Mouse (Mus musculus) G1E (cell line): ENCODE measurements around the gene Fam81a.

Source experiments
- CTCF ChIP-seq: IDR thresholded peaks from 2 replicates; pipeline ENCODE4 v1.5.1; 2012; ENCODE audit warnings: low read depth, low read length, inconsistent platforms, mixed read lengths
- GATA1 ChIP-seq: IDR thresholded peaks from 2 replicates; pipeline ENCODE4 v1.6.1; 2012; ENCODE audit warnings: borderline replicate concordance, low read length, inconsistent platforms, mixed read lengths

DNA sequence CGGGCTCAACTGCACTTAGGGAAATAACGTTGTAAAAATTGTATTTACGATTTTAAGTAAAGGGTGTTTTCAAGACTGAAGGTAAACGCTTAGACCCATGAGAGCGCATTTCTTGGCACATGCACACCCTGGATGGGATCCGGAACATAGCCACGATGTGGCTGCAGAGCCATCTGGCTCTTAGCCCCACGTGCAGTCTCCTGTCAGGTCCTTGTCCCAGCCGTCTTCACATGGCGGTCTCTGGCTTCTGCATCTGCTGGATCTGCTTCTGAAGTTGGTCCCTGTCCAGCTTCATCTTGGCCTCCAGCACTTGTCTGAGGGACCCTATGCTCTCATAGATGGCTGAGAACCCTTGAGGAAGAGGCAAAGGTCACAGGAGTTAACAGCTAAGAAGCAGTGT lies 51.8 kb downstream of the Fam81a start:
- TF ChIP-seq CTCF (no peak), GATA1 (no peak)
